Mouse (Mus musculus): ENCODE data around the gene Haus6.
"Not testable (repeated sequence)": the region's sequence is repeated elsewhere in the genome, so short reads cannot be mapped to it uniquely, and the experiment has no call there.

Haus6 gene

DNA sequence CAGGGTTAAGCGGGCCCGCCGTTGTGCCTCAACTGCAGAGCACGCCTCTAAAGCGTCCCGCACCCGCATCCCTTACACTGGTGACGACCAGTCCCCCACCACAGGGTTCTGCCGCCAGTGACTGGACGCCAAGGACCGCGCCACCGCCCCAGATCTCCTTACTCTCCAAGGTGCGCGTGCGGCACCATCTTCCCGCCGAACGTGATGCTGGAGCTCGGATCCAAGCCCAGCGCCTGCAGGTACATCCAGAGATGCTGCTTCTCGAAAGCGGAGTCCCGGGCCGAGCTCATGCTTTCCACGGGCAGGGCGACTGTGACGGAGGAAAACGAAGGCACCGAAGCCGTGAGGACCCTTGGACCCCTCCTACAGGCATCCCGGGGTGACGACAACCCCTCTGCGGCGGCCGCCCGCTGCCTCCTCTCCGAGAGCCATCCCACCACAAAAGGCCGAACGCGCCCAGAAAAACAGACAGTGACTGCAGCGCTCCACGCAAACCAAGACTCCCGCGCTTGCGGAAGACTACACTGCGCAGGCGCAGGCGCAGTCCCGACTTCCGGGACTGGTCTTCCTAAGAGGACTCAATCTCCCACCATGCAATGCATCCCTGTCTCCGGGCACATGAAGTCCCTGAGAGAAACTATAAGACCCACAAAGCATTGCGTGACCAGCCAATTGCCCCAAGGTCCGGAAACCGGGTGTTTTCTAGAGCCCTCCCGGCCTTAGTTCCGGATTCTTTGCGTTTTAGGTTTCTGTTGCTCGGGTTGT lies at the start of gene Haus6:
Gene Haus6 (minus strand): TSS at position 532 of the 765 bp plus-strand sequence.
- peak; percentile 83 to 91 for DNase-seq (ENCODE audit: low spot score in 2 of 2)

DNA sequence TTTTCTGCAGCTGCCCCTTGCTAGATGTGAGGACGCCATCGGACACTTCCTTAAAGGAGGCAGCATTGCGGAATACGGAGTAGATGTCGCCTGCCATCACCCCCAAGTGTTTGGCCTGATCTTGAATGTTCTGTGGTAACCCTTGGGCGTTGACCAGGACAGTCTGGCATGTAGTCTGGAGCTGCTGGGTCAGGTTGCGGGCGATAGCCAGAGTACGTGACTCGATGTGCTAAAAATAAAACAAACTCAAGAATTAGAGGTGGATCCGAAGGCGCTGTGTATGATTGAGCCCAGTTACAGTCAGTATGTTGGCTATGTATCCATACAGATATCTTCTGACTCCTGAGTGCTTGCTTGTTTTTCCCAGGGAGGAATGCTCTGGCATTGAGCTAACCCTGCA lies 45.3 kb upstream of the Haus6 start:
- DNase-seq (ENCODE audit: low spot score in 2 of 2) = no peak

DNA sequence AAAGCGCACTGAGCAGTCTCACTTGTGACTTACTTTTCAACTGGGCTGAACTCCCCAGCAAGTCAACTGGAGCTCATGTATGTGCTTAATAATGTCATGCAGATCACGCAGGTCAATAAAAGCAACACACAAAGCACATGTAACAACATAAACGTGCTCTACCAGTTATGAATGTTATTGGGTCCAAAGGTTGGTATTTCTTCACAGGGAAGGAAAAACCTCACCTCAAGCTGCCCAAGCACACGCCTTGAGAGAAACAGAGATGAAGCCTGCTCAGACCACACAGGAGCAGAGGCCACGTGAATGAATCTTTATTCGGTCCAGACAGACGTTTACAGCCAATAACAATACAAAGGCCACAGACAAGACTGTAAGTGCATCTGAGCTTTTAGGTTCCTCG lies 44.6 kb upstream of the Haus6 start:
- not testable (repeated sequence) for DNase-seq (ENCODE audit: low spot score in 2 of 2)

DNA sequence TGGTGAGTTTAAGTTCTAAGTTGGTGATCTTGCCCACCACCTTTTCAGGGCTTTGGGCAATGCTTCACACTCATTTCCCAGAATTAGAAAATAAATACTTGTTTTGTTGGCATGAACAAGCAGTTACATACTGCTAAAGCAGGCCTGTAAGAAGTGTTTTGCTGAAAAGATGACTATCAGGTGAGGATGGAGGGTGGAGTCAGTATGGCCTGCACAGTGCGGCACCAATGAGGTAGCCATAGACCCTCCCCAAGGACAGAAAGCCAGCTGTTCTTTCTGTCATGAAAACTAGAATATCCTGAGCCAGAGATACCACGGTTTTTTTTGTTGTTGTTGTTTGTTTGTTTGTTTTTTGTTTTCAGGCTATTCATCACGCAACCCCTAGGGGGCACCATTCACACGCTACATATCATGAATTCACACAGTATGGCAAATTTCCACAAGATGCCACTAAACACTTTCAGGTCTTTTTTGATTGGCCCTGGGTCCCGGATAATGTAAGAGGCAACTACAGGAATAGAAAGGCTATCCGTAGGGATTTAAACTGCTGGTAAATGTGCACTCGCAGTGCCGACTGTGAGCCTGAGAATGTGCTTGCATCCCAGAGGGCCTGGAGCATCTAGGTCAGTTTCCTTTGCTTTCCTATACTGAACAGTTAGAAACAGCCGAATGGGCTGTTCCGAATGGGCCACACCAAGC lies 40.0 kb upstream of the Haus6 start:
- DNase-seq (ENCODE audit: low spot score in 2 of 2) = no peak

DNA sequence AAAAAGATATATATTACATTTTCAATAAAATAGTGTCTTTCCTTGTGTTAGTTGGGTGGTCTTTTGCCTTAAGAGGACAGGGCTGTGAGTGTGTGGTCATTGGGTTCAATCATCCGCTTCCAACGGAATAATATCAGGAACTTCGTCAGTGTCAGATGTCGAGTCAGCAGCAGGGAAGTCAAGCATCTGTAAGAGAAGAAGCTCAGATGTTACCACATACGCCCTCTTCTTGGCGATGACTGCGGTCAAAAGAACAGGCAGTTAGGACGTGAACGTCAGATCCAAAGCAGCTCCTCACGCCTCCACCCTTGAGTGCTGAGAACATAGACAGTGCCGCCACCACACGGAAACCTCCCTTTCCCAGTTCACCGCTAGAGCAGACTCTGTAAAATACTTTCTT lies 36.5 kb upstream of the Haus6 start:
- DNase-seq (ENCODE audit: low spot score in 2 of 2) = not testable (repeated sequence)

DNA sequence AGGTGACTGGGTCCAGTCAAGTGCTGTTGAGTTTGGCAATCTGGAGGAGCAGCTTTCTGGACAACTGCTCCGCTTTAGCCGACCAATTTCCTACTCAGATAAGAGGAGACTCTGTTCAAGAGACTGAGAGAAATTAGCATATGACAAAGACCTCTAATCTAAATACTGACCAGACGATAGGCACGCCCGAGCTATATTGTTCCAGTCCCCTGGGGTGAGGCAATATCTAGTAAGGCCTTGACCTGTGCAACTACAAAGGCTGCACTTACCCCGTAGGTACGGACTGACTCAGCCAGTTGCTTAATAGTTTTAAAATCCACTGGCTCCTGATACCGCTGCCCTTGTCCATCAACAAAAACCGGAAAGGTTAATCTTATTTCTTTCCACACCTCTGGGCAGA lies 25.7 kb upstream of the Haus6 start:
- not testable (repeated sequence) for DNase-seq (ENCODE audit: low spot score in 2 of 2)

DNA sequence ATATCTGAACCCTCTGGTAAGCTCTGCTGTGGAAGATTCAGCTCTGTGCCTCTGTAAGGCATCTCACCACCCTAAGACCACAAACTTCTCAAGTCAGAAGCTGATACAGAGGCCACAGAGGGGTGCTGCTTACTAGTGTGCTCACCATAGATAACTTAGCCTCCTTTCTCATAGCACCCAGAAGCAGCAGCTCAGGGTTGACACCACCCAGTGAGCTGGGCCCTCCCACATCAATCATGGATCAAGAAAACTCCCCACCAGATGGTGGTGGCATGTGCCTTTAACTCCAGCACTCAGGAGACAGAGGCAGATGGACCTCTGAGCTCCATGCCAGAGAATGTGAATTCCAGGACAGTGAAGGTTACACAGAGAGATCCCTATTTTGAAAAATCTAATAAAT lies 23.0 kb upstream of the Haus6 start:
- DNase-seq (ENCODE audit: low spot score in 2 of 2) = not testable (repeated sequence)

DNA sequence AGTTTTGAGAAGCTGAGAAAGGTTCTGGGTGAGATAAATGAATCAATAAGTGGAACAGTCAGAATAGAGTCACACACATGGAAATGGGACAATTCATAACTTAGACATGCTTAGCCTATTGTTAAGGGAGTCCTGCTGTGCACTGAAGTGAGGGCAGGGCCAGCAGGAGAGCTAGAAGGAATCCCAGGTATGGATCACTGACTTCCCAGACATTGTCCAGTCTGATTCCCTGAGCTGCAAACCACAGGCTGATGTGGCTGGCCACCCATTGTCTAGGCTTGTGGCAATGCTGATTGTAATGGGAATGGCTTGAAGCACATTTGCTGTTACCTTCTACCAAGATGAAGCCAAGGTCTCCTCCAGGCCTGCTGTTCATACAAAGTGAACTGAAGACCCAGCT lies 22.5 kb upstream of the Haus6 start:
- not testable (repeated sequence) for DNase-seq (ENCODE audit: low spot score in 2 of 2)

DNA sequence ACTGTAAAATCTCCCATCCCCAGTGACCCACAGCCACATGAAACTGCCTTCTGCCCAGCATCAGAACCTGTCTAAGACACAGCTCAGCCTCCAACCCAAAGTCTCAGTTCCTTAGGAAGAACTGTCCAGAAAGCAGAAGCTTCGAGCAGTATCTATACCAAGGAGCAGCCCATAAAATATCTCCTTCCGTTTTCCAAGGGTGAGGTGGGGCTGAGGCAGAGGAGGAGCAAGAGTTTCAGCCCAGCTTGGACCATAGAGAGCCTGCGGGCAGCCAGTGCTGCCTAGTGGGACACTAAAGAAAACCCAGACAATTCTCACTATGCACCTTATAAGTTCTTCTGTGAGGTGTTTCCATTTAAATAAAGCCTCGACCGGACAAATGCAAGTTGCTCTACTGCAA lies 20.7 kb upstream of the Haus6 start:
- not testable (repeated sequence) for DNase-seq (ENCODE audit: low spot score in 2 of 2)

DNA sequence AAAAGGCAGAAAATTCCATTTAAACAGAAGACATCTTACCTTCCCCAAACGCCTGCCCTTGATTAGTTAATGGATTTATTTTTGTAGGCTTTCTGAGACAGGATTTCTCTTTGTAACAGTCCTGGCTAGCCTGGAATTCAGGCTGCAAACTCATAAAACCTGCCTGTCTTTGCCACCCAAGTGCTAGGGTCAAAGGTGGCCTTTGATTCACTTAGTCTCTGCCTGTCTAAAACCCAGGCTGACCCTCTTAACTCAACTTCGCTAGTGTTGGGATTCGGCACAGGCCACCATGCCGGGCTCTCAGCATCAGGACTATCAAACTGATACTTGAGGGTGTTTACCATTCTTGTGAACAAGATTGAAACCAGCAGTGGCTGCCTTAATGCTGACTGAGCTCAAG lies 20.0 kb upstream of the Haus6 start:
- no peak for DNase-seq (ENCODE audit: low spot score in 2 of 2)

DNA sequence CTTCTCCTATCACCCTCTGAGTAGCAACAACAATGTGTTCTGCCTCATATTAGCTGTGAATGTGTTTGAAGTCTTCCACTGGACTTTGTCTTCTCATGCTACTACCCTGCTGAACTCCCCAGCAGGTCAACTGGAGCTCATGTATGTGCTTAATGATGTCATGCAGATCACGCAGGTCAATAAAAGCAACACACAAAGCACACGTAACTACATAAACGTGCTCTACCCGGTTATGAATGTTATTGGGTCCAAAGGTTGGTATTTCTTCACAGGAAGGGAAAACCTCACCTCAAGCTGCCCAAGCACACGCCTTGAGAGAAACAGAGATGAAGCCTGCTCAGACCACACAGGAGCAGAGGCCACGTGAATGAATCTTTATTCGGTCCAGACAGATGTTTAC lies 14.6 kb upstream of the Haus6 start:
- DNase-seq (ENCODE audit: low spot score in 2 of 2) = not testable (repeated sequence)

DNA sequence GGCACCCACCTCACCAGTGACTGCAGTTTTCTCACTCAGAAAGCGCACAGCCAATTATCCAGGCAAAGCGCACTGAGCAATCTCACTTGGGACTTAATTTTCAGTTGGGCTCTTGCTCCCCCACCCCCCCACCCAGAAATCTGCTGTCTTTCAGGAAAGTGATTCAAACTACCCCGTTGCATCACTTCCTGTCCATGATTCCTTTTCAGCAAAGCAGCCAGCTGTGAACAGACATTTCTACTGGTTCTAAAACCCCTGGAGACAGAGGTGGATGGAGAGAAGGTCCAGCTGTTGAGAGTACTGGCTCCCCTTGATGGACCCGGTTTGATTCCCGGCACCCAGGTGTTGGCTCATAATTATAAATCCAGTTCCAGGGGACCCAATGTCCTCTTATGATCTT lies 13.6 kb upstream of the Haus6 start:
- no peak for DNase-seq (ENCODE audit: low spot score in 2 of 2)

DNA sequence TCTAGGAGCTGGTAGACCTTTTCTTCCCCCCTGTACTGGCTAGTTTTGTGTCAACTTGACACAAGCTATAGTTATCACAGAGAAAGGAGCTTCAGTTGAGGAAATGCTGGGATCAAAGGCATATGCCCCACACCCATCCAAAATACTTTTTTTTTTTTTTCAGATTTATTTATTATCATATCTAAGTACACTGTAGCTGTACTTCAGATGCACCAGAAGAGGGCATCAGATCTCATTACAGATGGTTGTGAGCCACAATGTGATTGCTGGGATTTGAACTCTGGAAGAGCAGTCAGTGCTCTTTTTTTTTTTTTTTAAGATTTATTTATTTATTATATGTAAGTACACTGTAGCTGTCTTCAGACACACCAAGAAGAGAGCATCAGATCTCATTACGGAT lies 10.7 kb upstream of the Haus6 start:
- not testable (repeated sequence) for DNase-seq (ENCODE audit: low spot score in 2 of 2)

DNA sequence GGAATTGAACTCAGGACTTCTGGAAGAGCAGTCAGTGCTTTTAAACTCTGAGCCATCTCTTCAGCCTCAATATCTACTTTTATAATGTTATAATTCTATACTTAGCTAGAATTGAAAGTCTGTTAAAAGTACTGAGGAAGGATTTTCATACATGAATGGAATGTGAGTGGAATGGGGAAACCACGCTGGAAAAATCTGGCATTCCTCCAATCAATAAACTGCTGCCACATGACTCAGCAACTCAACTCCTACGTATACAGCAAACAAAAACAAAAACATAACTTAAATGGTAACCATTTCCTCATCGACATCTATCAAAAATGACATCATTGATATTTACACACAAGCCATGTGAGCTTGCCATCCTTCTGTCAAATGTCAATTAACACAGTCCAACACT lies 10.3 kb upstream of the Haus6 start:
- DNase-seq (ENCODE audit: low spot score in 2 of 2) = no peak

DNA sequence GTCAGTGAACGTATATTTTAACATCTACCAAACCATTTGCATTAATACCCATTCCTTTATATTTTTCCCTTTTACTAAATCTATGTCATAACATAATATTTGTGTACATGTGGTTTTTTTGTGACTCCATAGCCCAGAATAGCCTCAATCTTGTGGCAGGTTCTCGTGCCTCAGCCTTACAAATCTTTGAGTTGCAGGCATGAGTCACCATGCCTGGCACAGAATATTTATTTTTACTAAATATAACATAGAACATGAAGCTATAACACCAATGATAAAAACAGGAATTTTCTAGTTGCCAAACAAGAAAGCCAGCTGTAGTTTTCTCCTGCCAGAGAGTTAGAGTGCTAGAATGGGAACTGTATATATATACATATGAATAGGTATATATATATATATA lies 8.7 kb upstream of the Haus6 start:
- DNase-seq (ENCODE audit: low spot score in 2 of 2) = no peak

DNA sequence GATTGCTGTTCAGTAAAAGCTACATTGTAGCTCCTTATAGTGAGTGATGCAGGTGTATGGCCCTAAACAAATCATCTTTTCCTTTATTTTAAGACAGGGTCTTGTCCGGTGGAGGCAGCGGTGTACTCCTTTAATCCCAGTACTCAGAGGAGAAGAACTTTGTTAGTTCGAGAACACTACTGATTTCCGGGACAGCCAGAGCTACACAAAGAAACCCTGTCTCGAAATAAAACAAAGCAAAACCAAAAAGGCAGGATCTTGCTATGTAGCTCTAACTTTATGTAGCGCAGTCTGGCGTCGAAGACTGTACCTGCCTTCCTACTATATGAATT lies 400 bp upstream of the Haus6 start:
- DNase-seq (ENCODE audit: low spot score in 2 of 2) = no peak

DNA sequence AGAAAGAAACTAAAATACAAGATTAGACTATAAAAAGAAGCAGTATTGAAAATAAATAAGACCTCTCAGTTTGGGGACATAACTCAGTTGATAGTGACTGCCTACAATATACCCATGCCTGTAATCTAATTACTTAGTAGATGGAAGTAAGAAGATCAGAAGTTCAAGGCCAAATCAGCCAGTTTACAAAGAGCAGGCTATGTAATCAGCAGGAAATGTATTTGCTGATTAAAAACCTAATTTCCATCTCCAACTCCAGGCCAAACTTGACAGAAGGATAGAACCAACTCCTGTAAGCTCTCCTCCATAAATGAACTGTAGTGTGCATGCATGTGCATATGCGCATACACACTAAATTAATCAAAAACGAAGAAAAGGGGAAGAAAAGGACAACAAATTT lies 20.6 kb downstream of the Haus6 start:
- DNase-seq (ENCODE audit: low spot score in 2 of 2) = no peak

DNA sequence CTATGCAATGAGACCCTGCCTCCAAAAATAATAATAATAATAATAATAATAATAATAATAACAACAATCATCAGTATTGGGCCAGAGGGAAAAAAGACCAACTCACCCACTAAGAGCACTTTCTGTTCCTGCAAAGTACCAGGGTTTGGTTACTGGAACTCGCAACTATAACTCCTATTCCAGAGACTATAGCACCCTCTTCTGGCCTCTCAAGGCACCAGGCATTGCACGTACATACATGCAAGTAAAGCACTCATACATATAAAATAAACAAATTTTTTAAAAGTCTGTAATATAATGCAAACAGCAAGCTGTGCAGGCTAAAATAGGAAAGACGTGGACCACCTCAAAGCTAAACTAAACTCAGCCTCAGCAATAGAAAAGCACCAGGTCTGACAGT lies 23.6 kb downstream of the Haus6 start:
- DNase-seq (ENCODE audit: low spot score in 2 of 2) = no peak

DNA sequence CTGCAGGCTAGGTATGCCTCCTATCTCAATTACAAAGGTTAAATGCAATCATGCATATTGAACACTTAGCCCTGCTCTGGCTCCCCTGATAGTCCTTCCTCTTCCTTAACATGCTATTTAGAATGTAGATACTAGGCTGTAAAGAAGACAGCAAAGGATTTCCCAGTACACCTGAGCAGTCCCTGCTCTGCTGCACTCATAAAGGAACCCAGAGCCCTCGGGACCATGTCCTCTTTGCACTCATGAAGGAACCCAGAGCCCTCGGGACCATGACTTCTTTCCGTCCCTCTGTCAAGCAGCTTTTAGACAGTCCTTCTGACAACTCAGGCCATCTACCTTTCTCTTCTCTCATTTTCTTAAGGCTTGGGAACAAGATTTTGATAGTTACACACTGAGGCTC lies 31.3 kb downstream of the Haus6 start:
- DNase-seq (ENCODE audit: low spot score in 2 of 2) = no peak

DNA sequence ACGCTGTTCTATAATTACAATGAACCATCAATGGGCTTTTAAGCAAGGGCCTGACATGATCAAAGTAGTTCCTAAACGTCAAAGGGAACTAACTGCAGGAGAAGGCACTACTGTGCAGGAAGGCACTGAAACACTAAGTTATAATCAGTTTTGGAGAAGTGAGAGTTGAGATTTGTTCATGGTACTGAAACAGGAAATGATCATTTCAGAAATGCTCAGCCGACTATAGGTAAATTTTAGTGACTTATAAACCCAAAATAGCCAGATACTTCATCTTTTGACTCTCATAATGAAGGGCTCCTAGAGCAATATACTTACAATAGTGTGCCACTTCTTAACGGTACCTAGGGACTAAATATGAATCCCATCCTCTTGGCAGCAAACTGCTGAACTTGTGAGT lies 31.8 kb downstream of the Haus6 start:
- no peak for DNase-seq (ENCODE audit: low spot score in 2 of 2)

DNA sequence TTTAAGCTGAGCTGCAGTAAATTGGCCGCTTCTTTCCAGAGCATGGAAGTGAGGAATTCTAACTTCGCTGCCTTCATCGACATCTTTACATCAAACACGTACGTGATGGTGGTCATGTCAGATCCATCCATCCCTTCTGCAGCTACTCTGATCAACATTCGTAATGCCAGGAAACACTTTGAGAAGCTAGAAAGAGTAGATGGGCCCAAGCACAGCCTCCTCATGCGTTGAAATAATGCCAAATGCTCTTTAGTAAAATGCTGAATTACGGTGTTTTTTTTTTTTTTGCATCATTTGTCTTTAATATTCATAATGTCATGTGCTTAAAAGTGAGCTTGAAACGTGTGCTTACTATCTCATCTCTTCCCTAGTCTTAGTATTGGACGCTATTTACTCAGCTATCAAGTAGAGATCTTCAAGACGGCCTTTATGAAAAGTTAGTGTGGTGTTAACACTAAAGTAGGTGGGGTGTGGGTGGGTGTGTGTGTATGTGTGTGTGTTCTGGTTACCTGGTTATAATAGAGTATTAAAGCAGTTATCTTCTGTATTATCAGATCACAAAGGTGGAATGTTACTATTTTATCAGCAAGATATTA lies 35.1 kb downstream of the Haus6 start:
- DNase-seq (ENCODE audit: low spot score in 2 of 2) = no peak

DNA sequence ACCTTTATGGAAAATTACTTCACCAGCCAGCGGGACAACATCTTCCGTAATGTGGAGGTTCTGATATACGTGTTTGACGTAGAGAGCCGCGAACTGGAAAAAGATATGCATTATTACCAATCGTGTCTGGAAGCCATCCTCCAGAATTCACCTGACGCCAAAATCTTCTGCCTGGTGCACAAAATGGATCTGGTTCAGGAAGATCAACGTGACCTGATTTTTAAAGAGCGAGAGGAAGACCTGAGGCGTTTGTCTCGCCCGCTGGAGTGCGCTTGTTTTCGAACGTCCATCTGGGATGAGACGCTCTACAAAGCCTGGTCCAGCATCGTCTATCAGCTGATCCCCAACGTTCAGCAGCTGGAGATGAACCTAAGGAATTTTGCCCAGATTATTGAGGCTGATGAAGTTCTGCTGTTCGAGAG lies 35.7 kb downstream of the Haus6 start:
- peak in 1 of 2 experiments; percentile 24 for DNase-seq (ENCODE audit: low spot score in 2 of 2)
